Mouse (Mus musculus) NIH3T3 (cell line): Measurements from ENCODE around the gene Prdx6b.

Experiments used
- DNase-seq: peaks from one replicate; pipeline ENCODE4 v3.0.0-alpha.2; 2012; ENCODE audit warnings: low read depth

Prdx6b gene

DNA sequence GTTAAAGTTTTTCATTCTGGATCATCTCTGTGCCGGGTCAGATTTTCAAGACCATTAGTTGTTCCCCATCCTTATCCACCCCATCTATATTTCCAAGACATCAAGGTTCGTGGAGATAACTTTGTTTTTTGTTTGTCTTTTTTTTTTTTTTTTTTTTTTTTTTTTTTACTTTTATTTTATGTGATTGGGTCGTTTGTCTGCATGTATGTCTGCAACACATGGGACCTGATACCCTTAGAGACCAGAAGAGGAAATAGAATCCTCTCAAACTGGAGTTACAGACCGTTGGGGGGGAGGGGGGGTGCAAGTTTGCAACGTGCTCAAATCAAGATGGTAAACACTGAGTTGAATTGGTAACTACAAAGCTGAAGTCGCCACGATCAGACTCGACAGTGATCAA, at the start of gene Prdx6b:
Prdx6b (plus strand) TSS at position 301 of the 400 bp plus-strand sequence.
- no peak for DNase-seq

DNA sequence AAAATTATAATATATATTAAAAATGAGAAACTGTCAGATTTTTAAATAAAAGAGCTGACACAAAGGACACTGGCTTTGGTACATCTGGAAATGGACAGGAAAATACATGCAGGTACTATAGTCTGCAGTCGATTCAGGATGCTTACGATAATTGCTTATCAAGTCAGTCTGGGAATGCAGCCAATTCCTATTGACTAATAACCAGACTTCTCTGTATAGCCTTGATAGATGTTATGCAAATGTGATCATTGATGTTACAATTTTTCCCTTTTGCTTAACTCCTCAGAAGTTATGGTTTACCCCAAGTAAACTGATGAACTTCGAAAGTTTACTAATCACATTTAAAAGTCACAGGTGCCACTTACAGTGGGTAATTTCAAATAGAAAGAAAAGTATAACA, 44.8 kb upstream of the Prdx6b start:
- no peak for DNase-seq

DNA sequence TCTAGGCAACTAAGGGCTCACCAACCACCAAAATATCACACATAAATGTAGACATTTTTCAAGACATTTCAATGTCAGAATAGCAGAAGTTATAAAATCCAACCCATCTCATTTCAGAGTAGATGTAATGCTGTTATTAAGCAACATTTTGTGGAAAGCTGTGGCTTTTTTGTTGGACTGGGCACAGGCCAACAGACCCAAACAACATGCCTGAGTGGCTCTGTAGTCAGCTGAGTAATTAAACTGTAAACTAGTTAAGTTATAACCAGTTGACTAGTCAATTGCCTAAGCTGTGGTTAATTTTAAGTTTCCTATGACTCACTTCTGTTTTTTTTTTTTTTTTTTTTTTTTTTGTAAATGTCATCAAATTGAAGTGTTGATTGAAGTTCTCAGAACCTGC, 44.4 kb upstream of the Prdx6b start:
- no peak for DNase-seq

DNA sequence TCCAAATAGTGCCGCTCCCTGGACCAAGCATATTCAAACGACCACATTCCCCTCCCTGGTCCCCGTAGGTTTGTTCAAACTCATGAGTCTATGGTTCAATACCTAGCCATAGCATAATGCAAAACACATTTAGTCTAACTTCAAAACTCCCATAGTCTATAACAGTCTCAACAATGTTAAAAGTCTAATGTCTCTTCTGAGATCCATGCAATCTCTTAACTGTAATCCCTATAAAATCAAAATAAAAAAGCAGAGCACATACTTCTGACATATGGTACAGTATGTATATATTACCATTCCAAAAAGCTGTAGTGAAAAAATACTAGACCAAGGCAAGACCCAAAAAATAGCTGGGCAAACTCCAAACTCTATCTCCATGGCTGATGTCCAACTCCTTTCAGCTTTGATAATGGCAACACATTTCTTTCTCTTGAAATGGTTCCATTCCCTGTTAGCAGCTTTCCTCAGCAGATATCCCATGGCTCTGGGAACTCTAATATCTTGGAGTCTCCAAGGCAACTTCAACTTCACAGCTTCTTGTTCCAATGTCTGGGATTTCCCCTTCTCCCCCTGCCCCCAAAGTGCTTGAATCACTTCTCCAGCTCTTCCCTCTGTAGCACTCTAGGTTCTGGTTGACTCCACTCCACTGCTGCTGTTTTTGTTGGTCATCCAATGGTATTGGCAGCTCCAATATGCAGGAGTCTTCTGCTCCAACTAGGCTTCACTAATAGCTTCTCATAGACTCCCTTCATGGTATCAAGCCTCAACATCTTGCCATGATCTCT, 32.2 kb upstream of the Prdx6b start:
- no peak for DNase-seq

DNA sequence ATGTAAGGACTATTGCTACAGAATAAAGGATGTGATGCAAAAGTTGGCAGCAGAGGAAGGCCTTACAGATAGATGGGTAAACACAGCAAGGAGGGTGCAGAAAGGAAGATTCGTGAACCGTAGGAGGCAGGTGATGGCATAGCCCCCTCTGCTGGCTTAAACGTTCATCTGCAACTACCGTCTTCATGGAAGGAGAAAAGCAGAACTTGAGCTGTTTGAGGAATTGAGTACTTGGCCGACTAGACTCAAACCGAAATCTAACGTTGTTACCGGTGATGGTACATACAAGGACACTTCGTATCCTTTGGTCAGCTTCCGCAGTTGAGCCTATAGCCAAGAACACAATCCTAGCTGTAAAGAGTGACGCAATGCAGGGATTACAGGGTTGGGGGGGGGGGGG, 25.4 kb upstream of the Prdx6b start:
- peak; percentile 62 for DNase-seq

DNA sequence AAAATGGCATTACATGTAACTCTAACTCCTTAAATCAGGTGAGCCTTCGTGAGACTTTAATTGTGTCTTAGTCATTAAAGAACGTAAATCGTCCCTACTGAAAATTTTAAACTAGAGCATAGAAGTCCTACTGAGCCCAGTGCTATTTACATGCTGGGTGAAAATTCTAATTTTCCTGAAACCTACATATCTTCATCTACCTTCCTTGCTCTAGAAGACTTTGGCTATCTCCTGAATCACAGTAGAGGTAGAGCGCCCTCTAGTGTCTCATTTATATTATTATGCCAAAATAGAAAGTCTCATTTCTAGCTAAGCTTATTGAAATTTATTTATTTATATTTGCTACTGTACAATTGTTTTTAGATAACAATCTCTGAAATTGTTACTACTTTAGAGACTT, 24.2 kb upstream of the Prdx6b start:
- DNase-seq = peak; percentile 62

DNA sequence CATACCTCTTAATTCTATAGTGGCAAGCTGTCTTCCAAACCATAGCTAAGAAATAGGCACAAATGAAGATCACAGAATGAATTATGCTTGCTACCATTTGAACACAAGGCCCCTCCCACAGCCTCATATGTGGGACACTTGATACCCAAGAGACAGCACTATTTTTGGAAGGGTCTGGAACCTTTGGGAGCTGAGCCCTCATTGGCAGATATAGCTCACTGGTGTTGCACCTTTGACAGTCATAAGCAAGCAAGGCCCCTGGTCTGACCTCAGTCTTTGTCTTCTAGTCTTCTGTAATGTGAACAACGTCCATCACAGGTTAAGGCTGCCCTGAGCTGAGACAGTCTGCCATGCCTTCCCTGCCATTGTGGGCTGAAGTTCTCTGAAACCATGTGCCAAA, 20.8 kb upstream of the Prdx6b start:
- no peak for DNase-seq

DNA sequence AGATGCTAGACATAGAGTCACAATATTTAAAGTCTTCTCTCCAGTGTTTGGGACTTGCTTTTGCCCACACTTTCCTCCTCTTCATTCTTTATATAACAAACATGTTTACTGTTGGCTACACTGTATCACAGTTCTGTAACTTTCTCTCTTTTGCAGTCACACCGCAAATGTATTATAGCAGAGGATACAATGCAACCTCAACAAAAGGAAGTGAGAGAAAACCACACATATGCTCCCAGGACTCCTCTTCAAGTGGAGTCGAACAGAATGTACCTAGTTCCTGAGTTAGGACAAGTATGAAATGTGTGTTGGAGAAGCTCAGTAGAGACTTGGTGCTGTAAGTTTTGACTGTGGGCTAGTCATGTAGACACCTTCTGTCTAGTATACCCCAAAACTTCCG, 19.2 kb upstream of the Prdx6b start:
- no peak for DNase-seq

DNA sequence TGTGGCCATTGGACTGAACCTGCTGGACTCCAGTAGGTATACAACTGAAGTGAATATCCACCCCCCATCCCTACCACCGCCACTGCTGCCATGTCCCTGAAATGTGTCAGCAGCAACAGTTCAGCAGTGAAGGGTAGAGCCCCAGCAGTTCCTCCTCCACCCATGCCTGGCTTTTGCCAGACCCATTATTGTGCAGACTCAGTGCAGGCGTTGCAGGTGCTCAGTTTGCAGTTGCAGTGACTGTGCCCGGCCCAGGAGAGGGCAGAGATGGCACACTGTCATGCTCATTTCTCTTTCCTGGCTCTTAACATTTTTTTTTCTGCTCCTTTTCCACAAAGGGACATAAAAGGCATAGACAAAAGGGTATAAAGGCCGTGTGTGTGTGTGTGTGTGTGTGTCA, 18.5 kb upstream of the Prdx6b start:
- DNase-seq = no peak

DNA sequence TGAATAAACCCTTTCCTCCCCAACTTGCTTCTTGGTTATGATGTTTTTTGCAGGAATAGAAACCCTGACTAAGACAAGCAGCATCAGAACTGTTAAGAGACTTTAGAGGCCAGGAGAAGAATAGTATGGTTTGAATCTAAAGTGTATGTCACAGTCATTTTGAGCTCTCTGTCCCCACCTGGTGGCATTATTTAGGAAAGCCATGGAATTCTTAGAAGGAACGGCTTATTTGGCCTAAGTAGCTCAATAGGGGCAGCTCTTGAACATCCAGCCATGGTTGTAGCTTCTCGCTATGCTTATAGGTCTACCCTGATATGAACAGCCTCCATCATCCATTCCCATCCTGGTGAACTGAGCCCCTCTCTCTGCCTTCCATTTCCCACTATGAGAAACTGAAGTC, 17.1 kb upstream of the Prdx6b start:
- peak; percentile 77 for DNase-seq

DNA sequence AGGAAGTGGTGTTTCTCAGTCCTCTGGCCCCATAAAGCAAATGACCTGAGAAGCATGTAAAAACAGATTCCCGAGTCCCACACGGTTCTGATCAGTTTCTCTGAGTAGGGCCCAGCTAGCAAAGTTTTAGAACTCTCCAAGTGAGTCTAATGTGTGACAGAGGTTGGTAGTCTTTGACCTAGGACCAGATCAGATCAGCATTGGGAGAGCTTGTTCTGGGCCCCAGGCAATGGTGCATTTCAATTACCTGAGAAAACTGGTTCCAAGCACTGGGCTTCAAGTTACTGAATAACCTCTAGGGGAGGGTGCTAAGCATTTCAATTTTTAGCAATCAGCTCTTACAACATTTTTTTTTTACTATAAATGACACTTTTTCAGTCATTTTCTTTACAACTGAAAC, 10.1 kb upstream of the Prdx6b start:
- DNase-seq = no peak

DNA sequence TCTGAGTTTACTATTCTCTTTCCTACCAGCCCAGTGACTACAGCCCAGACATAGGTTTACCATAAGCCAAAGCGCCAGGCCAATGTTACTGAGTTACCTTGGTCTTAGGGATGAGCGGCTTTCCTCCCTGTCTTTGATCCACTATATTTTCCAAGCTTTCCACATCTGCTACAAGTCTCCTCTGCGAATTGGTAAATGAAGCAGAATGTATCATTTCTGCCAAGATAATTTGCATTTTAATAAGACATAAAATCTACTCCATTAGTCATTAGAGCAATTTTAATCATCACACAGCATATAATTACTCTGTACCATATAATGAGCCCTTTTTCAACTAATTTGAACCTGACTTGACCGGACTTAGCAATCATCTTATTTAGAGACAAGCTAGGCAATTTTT, 5.9 kb upstream of the Prdx6b start:
- no peak for DNase-seq

DNA sequence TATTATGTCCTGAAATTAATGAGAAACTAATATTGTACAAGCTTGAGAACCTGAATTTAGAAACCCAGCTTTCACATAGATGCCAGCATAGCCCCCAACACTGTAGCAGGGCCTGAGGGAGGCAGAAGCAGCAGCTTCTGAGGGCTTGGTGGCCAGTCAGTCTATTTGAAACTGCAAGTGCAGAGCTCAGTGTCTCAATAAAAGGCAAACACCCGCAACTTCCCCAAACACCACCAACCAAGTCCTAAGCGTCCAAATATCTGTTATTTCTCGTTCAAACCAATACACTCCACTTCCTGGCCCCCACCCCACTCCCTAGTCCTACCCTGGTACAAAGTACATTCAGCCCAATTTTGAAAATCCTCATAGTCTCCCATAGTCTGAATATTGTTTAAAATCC, 6.1 kb downstream of the Prdx6b start:
- no peak for DNase-seq

DNA sequence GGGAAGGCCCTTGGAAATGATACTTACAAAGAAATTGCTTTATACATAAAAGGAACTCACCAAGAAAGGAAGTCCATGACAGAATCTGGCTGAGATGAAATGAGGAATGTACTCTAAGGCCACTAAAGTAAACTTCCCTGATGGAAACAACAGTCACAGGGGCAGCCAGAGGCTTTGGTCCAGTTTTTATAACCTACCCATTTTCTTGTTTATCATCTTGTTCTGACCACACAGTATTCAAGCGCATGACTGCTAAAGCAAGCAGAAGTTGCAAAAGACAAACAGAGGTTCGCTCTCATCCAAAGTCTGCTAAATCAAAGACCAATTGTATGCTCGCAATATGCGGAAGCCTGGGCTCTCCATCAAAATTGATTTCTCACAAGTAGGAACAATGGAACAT, 8.5 kb downstream of the Prdx6b start:
- DNase-seq = no peak

DNA sequence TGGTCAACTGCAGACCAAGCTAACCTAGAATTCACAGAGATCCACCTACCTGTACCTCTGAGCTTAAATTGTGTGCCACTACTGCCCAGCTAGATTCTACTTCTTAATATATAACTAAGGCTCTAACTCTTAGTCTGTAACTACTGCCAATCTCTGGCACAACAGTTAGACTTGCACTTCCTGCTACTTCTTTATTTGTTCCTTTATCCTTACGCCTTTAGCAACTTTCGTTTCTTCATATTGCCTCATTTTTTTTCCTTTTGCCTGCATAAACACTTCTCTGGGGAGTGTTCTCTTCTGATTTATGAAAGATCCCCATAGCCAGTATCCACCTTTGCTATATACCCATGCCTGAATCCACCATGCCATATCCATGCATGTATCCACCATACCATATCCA, 11.7 kb downstream of the Prdx6b start:
- no peak for DNase-seq

DNA sequence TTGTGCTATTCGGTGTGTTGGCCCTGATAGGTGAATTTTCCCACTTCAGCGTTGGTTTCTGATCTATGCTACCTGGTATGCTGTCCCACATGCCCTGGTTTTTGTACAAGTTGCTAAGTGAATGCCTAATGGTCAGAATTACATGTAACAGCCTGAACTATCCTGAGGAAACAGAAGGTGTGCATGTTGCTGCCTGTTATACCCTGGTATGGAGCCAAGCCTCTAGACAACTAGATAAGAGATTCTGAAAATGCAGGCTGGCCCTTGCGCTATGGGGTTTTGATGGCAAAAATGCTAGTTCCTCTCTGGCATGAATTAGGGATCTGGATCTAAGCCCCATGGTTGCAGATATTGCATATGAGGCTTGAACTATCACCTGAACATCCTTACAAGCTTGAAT, 15.4 kb downstream of the Prdx6b start:
- no peak for DNase-seq

DNA sequence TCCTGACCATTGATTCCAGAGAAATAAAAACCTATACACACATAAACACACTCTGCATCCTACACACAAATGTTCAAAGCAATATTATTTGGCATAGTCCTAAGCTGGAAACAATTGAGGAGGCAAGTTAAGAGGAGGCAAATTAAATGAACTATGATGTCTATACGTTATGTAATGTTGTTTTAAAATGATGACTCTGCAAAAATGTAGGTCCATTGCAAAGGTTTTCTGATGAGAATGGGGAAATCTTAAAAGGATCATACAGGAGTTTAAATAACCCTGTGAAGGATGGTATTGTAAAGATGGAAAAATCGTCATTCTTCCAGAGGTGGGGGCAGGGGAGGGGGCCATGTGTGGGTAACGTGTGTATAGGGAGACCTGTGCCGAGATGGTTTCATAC, 17.5 kb downstream of the Prdx6b start:
- no peak for DNase-seq

DNA sequence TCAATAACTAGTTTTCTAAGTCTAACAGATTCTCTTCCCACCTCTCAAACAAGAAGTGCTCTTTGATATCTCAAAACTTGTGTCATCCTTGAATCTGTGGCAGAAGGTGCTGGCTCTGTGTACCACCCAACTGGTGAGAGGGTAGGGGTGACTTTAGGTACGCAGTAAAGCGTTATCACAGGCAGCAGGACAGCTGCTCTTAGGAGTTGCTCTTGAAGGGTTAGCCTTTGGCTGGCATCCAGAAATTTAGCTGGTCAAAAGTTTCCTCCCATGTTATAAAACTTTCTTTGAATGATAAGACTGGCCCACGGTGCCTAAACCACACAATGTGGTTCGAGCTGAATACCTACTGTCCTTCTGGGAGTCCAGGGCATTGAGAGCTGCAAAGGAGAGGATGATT, 18.5 kb downstream of the Prdx6b start:
- DNase-seq = peak; percentile 10

DNA sequence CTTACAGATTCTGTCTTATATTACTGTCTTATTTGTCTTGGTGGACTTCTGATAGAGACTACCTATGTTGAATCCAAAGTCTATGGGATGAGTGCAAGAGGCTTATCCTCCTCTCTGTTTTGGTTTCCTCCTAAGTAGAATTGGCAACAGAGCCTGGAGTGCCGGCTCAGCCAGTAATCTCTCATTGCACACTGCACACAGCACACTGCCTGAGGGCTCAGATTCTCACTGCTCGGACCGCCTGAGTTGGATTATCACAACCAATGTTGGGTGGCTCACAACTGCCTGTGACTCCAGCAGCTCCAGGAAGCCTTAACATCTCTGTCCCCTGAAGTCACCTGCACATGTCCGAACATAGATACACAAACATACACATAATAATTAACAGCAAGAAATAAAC, 19.1 kb downstream of the Prdx6b start:
- no peak for DNase-seq

DNA sequence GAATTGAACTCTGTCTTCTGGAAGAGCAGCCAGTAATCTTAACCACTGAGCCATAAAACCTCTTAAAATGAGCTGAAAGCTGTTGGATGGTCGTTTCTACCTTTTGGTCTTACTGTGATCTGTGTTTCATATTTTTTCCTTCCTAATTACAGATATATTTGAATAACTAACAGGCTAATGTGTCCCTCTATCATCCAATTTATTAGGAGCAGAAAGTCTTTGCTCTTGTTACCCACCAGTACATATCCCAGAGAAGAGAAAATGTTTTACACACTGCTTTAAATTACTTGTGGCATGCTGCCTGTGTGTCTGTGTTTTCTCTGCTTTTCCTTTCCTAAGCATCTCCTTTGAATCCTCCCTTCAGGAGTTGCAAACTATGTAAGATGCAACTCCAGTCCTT, 21.9 kb downstream of the Prdx6b start:
- peak; percentile 4 for DNase-seq

DNA sequence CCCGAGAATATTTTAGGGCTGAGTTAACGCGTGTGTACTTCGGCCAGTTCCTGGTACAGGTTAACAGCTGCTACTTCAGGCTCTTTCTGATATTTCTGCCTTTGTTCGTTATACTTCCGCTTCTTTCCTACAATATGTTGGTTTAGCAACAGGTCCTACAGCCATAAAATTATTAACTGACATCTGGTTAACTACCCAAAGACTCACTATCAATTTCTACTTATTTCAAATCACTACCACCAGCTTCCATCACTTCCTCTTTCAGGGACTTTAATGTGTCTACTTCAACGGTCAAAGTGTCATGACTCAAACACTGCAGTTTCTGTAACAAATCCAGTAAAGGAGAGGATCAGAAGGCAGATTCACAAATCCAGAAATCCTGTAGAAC, 22.6 kb downstream of the Prdx6b start:
- DNase-seq = no peak

DNA sequence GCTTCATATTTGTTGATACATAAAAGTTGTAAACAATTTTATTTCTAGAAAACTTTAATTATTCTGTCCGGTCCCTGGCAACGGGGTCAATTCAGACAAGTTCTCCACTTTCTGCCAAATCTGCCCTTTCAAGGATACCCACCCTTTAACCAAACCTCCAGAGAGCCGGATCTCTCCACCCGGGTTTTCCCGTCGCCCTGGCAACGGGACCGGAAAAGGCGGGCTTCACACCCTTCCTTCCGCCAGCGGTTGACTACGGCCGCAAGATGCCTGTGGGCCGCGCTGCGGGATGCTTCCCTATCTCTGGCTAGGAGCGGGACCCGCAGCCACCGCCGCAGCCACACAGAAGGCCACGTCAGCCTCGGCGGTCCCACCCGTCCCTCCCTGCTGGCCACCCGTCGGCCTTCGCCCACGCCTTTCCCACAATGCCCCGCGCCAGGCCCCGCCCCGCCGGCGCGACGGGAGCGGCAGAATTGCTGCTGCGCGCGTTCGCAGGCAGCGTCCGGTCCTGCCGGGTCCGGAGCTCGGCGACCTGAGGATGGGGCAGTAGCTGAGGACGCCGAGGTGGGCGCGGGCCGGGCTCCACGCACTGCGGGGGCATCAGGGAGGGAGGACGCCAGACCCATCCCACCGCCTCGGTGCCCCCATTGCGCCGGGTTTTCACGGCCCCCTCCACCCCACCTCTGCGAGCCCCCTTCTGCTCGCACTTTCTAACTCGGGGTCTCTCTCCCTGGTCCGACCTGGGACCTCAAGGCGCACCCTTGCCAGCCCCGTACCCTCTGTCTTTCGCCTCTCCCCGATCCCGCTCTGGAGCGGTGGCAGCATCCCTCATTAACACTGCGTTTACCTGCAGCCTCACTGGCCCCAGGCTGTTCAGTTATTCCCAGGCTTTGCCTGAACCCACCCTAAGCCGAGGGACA, 23.2 kb downstream of the Prdx6b start, which contains the start of gene Dnajc10:
Dnajc10 (plus strand) TSS at position 225 of the 920 bp plus-strand sequence.
- peak; percentile 93 for DNase-seq

DNA sequence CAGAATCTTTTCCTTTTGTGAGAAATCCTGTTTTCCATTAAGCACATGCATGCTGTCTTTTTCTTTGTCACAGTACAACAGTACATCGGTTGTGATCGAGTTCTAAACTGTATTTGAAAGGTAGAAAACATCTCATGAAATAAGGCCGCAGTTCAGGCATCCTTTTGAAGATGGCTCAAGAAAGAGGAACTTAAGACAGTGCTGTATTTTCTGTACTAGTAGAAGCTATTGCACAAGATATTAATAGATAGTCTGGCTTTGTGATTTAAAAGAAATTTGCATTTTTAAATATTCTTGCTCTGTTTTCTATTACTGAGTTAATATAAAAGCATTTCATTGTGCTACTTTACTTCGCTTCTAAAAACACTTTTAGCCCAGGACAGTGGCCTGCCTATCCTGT, 30.6 kb downstream of the Prdx6b start:
- no peak for DNase-seq
